Mouse (Mus musculus) adrenal gland, adult 18-20 months (tissue): Measurements from ENCODE around the gene Stk39. TPM values are rescaled to one million over a fixed set of nuclear protein-coding genes. Genes with fewer than 3 reads are reported as not detected.

Source experiments
- DNase-seq, 2 experiments: peaks; one replicate each; pipeline ENCODE4 v3.0.0; 2021 to 2022; ENCODE audit warnings: low spot score in 2 of 2
- long read RNA-seq, 2 experiments: library from polyadenylated mRNA; stranded (forward); transcript quantifications; one replicate each; pipeline ENCODE4 v2.0.0; 2021
- total RNA-seq, 2 experiments: library from RNA; stranded (reverse); gene quantifications; 1 replicate in 1 of 2; 2 replicates in 1 of 2; pipeline ENCODE4 v1.2.3; 2021

Stk39 gene
- 10 to 100 TPM; 48.1 to 55.6 TPM for total RNA-seq
- long read RNA-seq, experiment 1, transcript Stk39-201 (18 exons, 3,536 nt), result major isoform, 39 of 54 reads
- long read RNA-seq, experiment 1, partial matches to known transcripts, result 1 of 54 reads
- long read RNA-seq, experiment 1, other reads (novel, unspliced or antisense), result 13 of 54 reads
- long read RNA-seq, experiment 2, transcript Stk39-201 (18 exons, 3,536 nt), result major isoform, 119 of 150 reads
- long read RNA-seq, experiment 2, partial matches to known transcripts, result 13 of 150 reads
- long read RNA-seq, experiment 2, other reads (novel, unspliced or antisense), result 18 of 150 reads

GRCm38 (mm10) chr2:68471759-68472550 is at the start of gene Stk39:
Gene Stk39, minus strand, starts transcription at chr2:68472268.
- DNase-seq, result peak; percentile 84 to 85

- no peak for DNase-seq
Observed at GRCm38 (mm10) chr2:68515409-68515808, 43.3 kb upstream of the Stk39 start.

GRCm38 (mm10) chr2:68503202-68503601 is 31.1 kb upstream of the Stk39 start:
- no peak for DNase-seq

- DNase-seq, result no peak
Observed at GRCm38 (mm10) chr2:68502734-68503133, 30.7 kb upstream of the Stk39 start.

- DNase-seq, result no peak
Observed at GRCm38 (mm10) chr2:68502236-68502635, 30.2 kb upstream of the Stk39 start.

GRCm38 (mm10) chr2:68486275-68486674 is 14.2 kb upstream of the Stk39 start:
- no peak for DNase-seq

- no peak for DNase-seq
Observed at GRCm38 (mm10) chr2:68485141-68485540, 13.1 kb upstream of the Stk39 start.

- no peak for DNase-seq
Observed at GRCm38 (mm10) chr2:68482896-68483295, 10.8 kb upstream of the Stk39 start.

GRCm38 (mm10) chr2:68479823-68480222 is 7.8 kb upstream of the Stk39 start:
- no peak for DNase-seq

- no peak for DNase-seq
Observed at GRCm38 (mm10) chr2:68472921-68473320, 853 bp upstream of the Stk39 start.

GRCm38 (mm10) chr2:68472551-68472910 is 463 bp upstream of the Stk39 start:
- no peak for DNase-seq

- DNase-seq, result peak; percentile 58 to 66
Observed at GRCm38 (mm10) chr2:68470891-68471758, 943 bp downstream of the Stk39 start.

GRCm38 (mm10) chr2:68469491-68469890 is 2.6 kb downstream of the Stk39 start:
- no peak for DNase-seq

- DNase-seq, result peak; percentile 14 to 40
Observed at GRCm38 (mm10) chr2:68468698-68469097, 3.4 kb downstream of the Stk39 start.

- DNase-seq, result no peak
Observed at GRCm38 (mm10) chr2:68468259-68468658, 3.8 kb downstream of the Stk39 start.

GRCm38 (mm10) chr2:68467085-68467978 is 4.7 kb downstream of the Stk39 start:
- DNase-seq, result no peak

- no peak for DNase-seq
Observed at GRCm38 (mm10) chr2:68466124-68467070, 5.7 kb downstream of the Stk39 start.

- DNase-seq, result no peak
Observed at GRCm38 (mm10) chr2:68465266-68466123, 6.6 kb downstream of the Stk39 start.
